Mouse (Mus musculus) retina, postnatal 1 day (tissue): ENCODE data around the gene Ube4b.

Experiments used
- DNase-seq: peaks from one replicate; pipeline ENCODE4 v3.0.0-alpha.2; 2012

Gene Ube4b

GRCm38 (mm10) chr4:149302136-149302535 is 124.4 kb downstream of the Ube4b start:
- no peak for DNase-seq

- DNase-seq: no peak
Measured at GRCm38 (mm10) chr4:149296501-149296900, 130.0 kb downstream of the Ube4b start.

- no peak for DNase-seq
Measured at GRCm38 (mm10) chr4:149292984-149293383, 133.6 kb downstream of the Ube4b start.

GRCm38 (mm10) chr4:149291061-149291460 is 135.5 kb downstream of the Ube4b start:
- no peak for DNase-seq

- DNase-seq: no peak
Measured at GRCm38 (mm10) chr4:149290157-149290750, 136.3 kb downstream of the Ube4b start.

- DNase-seq: no peak
Measured at GRCm38 (mm10) chr4:149286287-149287137, 140.0 kb downstream of the Ube4b start.

GRCm38 (mm10) chr4:149285691-149286090 is 140.9 kb downstream of the Ube4b start:
- no peak for DNase-seq

- DNase-seq: no peak
Measured at GRCm38 (mm10) chr4:149283018-149283417, 143.5 kb downstream of the Ube4b start.

- DNase-seq: no peak
Measured at GRCm38 (mm10) chr4:149282025-149282738, 144.4 kb downstream of the Ube4b start.
